Mouse (Mus musculus): ENCODE data around the gene B9d2. TPM values are rescaled to one million over a fixed set of nuclear protein-coding genes. Genes with fewer than 3 reads are reported as not detected.
A peak's percentile ranks its signal among the peaks of the same experiment; 100 is the strongest.

B9d2 gene
- polyA plus RNA-seq, 1 experiment from 2014 or later = 31.7 TPM

DNA sequence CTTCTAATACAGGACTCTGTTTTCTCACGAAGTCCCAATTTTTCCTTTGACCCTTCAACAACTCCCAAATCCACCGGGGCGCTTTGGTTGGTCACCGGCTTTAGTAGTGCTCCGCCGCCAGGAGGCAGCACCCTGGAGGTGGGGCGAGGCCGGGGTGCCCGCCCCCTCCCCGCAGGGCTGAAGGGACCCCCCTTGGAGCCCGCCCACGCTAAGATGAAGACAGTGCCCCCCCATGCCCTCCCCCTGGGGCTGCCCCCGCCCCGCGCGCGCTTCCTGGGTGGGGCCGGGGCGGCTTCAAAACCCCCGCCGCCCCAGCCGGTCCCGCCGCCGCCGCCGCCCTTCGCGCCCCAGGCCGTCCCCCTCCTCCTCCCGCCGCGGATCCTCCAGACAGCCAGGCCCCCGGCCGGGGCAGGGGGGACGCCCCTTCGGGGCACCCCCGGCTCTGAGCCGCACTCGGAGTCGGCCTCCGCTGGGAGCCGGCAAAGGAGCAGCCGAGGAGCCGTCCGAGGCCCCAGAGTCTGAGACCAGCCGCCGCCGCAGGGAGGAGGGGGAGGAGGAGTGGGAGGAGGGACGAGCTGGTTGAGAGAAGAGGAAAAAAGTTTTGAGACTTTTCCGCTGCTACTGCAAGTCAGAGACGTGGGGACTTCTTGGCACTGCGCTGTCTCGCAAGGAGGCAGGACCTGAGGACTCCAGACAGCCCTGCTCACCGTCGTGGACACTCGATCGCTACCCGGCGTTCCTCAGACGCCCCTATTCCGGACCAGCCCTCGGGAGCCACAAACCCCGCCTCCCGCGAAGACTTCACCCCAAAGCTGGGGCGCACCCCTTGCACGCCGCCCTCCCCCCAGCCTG, 6.3 kb downstream of the B9d2 start, which contains the start of gene Tgfb1:
Gene Tgfb1, plus strand, starts transcription at position 323 of the 852 bp plus-strand sequence.
- ATAC-seq (ENCODE audit: insufficient number of reproducible peaks, low FRiP score, low TSS enrichment, low read depth) = peak; percentile 45; the same call in 1 of the 2 replicates
- H3K27ac ChIP-seq (replicated peaks; ENCODE audit: low read depth, low read length) = no peak within 1 kb of the TSS

GRCm38 (mm10) chr7:25687811-25688401, 7.3 kb downstream of the B9d2 start:
- peak overlapping the region; percentile 86 for H3K4me2 ChIP-seq (ENCODE audit: low read depth, severe bottlenecking)
- no peaks in the 10 kb centered on the region for H3K9me3 ChIP-seq (ENCODE audit: control insufficient read depth, low read length)
- no peaks in the 10 kb centered on the region for H3K36me3 ChIP-seq (ENCODE audit: control insufficient read depth, insufficient read depth, low read length)
- peaks cover 11% of the 10 kb centered on the region; the same call in 1 of the 2 replicates for H3K4me1 ChIP-seq (ENCODE audit: control insufficient read depth, insufficient read depth, low read length)
- H3K27ac ChIP-seq (replicated peaks; ENCODE audit: low read depth, low read length) = no peak overlapping the region
- H3K4me3 ChIP-seq (ENCODE audit: low read depth, low read length) = peak overlapping the region; percentile 46
- H3K9ac ChIP-seq (ENCODE audit: low read length) = peak overlapping the region; percentile 2; the same call in 1 of the 2 replicates
- WGBS = under 1% methylated on average over 47 of the region's 47 CpGs
- DNase-seq (ENCODE audit: low spot score) (peak; percentile 60), ATAC-seq (ENCODE audit: insufficient number of reproducible peaks, low FRiP score, low TSS enrichment, low read depth) (no peak)
- H3K27me3 ChIP-seq (ENCODE audit: control insufficient read depth, insufficient read depth, low read length) = peaks cover 45% of the 10 kb centered on the region

More for the DNA sequence above, 6.3 kb downstream of the B9d2 start, which contains the start of gene Tgfb1:
- H3K4me1 ChIP-seq (ENCODE audit: control insufficient read depth, insufficient read depth, low read length) = peaks cover 11% of the 10 kb centered on the region; the same call in 1 of the 2 replicates
- DNase-seq (ENCODE audit: low spot score) = peak; percentile 82
- H3K36me3 ChIP-seq (ENCODE audit: control insufficient read depth, insufficient read depth, low read length) = no peaks in the 10 kb centered on the region
- H3K4me3 ChIP-seq (ENCODE audit: low read depth, low read length) = peak within 1 kb of the TSS; percentile 46
- H3K4me2 ChIP-seq (ENCODE audit: low read depth, severe bottlenecking) = peak within 1 kb of the TSS; percentile 86
- WGBS = under 1% methylated on average over 57 of the region's 69 CpGs
- peaks cover 45% of the 10 kb centered on the region for H3K27me3 ChIP-seq (ENCODE audit: control insufficient read depth, insufficient read depth, low read length)
- H3K9me3 ChIP-seq (ENCODE audit: control insufficient read depth, low read length) = no peaks in the 10 kb centered on the region
- peak within 1 kb of the TSS; percentile 55 for H3K9ac ChIP-seq (ENCODE audit: low read length)

DNA sequence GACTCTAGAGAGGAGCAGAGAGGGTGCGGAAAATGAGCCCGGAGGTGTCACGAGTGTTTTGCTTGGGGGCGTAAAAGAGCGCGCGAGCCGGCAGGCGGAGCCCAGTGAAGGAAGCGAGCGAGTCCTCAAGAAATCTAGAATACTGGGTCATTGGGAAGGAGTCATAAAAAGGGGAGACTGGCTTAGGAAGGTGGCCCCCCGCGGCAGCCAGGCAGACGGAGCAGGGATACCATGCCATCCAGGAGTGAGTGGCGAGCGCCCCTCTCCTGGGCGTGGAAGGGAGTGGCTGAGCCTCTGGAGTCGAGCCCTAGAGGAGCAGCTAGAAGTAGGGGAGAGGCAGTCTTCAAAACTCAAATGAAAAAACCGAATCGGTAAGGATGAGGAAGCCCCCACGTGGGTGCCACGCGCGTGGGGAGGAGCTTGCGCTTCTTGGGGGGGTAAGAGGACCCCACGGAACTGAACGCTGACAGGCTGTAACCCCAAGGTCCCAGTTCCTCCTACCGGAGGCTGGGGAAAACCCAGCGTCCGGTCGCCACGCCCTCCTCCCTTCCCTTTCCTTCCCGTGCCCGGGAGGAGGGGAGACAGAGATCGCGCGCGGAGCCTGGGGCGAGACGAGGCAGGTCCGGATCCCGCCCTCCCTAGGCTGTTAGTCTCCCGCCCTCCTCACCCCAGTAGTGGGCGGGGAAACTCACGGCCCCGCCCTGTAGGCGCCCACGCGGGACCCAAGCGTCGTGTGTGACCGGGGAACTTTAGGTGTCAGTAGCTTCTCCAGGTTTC, 8.4 kb downstream of the B9d2 start:
- ATAC-seq (ENCODE audit: insufficient number of reproducible peaks, low FRiP score, low TSS enrichment, low read depth) (peak; percentile 41; the same call in 1 of the 2 replicates), DNase-seq (ENCODE audit: low spot score) (peak; percentile 66)
- Histone ChIP-seq H3K9me3 (ENCODE audit: control insufficient read depth, low read length) (no peaks in the 10 kb centered on the region), H3K4me3 (ENCODE audit: low read depth, low read length) (peak overlapping the region; percentile 46), H3K4me2 (ENCODE audit: low read depth, severe bottlenecking) (peak overlapping the region; percentile 86), H3K4me1 (ENCODE audit: control insufficient read depth, insufficient read depth, low read length) (peaks cover 11% of the 10 kb centered on the region; the same call in 1 of the 2 replicates), H3K27ac (replicated peaks; ENCODE audit: low read depth, low read length) (no peak overlapping the region), H3K27me3 (ENCODE audit: control insufficient read depth, insufficient read depth, low read length) (peaks cover 45% of the 10 kb centered on the region), H3K36me3 (ENCODE audit: control insufficient read depth, insufficient read depth, low read length) (no peaks in the 10 kb centered on the region), H3K9ac (ENCODE audit: low read length) (no peak overlapping the region)
- under 1% methylated on average over 45 of the region's 52 CpGs for WGBS

DNA sequence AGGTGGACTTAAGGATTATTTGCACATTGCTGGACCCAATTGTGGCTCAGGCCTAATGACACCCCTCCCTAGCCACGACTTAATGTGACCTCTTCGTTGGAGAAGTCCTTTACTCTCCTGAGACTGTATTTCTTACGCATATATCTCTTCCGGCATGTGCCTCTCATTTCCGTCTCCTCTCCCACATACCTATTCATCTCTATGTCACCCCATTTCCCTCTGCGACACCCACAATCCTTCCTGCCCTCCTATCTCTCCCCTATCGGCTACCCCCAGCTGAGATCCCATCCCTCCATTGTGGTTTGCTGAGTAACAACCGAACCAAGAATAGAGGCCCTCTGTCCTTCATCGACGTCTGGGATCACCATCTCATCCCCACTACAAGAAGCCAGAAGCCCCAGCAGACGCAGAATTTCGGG, 9.0 kb downstream of the B9d2 start:
- no peak for DNase-seq (ENCODE audit: low spot score)
- Histone ChIP-seq H3K4me3 (ENCODE audit: low read depth, low read length) (peak overlapping the region; percentile 46), H3K4me1 (ENCODE audit: control insufficient read depth, insufficient read depth, low read length) (peaks cover 11% of the 10 kb centered on the region; the same call in 1 of the 2 replicates), H3K9me3 (ENCODE audit: control insufficient read depth, low read length) (no peaks in the 10 kb centered on the region), H3K36me3 (ENCODE audit: control insufficient read depth, insufficient read depth, low read length) (no peaks in the 10 kb centered on the region), H3K4me2 (ENCODE audit: low read depth, severe bottlenecking) (peak overlapping the region; percentile 86), H3K27ac (replicated peaks; ENCODE audit: low read depth, low read length) (no peak overlapping the region), H3K27me3 (ENCODE audit: control insufficient read depth, insufficient read depth, low read length) (peaks cover 45% of the 10 kb centered on the region), H3K9ac (ENCODE audit: low read length) (no peak overlapping the region)
- WGBS = 11% methylated on average over 12 of the region's 12 CpGs
- ATAC-seq (ENCODE audit: insufficient number of reproducible peaks, low FRiP score, low TSS enrichment, low read depth) = no peak

GRCm38 (mm10) chr7:25690051-25690450, 9.5 kb downstream of the B9d2 start:
- ATAC-seq (ENCODE audit: insufficient number of reproducible peaks, low FRiP score, low TSS enrichment, low read depth) (no peak), DNase-seq (ENCODE audit: low spot score) (no peak)
- WGBS = 45% methylated on average over 5 of the region's 5 CpGs
- H3K27ac ChIP-seq (replicated peaks; ENCODE audit: low read depth, low read length) = no peak overlapping the region
- no peaks in the 10 kb centered on the region for H3K36me3 ChIP-seq (ENCODE audit: control insufficient read depth, insufficient read depth, low read length)
- H3K4me1 ChIP-seq (ENCODE audit: control insufficient read depth, insufficient read depth, low read length) = peaks cover 11% of the 10 kb centered on the region; the same call in 1 of the 2 replicates
- H3K4me2 ChIP-seq (ENCODE audit: low read depth, severe bottlenecking) = peak overlapping the region; percentile 86; the same call in 1 of the 2 replicates
- no peak overlapping the region for H3K9ac ChIP-seq (ENCODE audit: low read length)
- H3K4me3 ChIP-seq (ENCODE audit: low read depth, low read length) = no peak overlapping the region
- peaks cover 45% of the 10 kb centered on the region for H3K27me3 ChIP-seq (ENCODE audit: control insufficient read depth, insufficient read depth, low read length)
- H3K9me3 ChIP-seq (ENCODE audit: control insufficient read depth, low read length) = no peaks in the 10 kb centered on the region

DNA sequence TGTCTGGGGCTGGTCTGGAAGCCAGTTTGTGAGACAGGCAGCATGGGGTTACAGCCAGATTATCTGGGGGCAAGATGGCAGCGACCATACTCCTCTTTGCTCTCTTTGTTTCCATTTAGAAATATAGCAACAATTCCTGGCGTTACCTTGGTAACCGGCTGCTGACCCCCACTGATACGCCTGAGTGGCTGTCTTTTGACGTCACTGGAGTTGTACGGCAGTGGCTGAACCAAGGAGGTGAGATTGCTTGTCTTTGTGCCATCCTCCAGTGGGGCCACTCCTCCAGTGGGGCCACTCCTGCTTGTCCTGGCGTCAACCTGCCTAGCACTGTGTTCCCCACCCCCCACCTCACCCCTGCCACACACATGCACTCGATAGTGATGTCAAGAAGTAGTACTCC, 13.5 kb downstream of the B9d2 start:
- 74% methylated on average over 8 of the region's 8 CpGs for WGBS
- Histone ChIP-seq H3K27ac (replicated peaks; ENCODE audit: low read depth, low read length) (no peak overlapping the region), H3K9me3 (ENCODE audit: control insufficient read depth, low read length) (no peaks in the 10 kb centered on the region), H3K4me2 (ENCODE audit: low read depth, severe bottlenecking) (no peak overlapping the region), H3K4me1 (ENCODE audit: control insufficient read depth, insufficient read depth, low read length) (0 out of 2 replicates have a peak, but pooled peaks cover 3% of the 10 kb centered on the region), H3K9ac (ENCODE audit: low read length) (no peak overlapping the region), H3K27me3 (ENCODE audit: control insufficient read depth, insufficient read depth, low read length) (peaks cover 13% of the 10 kb centered on the region), H3K36me3 (ENCODE audit: control insufficient read depth, insufficient read depth, low read length) (no peaks in the 10 kb centered on the region), H3K4me3 (ENCODE audit: low read depth, low read length) (no peak overlapping the region)
- ATAC-seq (ENCODE audit: insufficient number of reproducible peaks, low FRiP score, low TSS enrichment, low read depth) (no peak), DNase-seq (ENCODE audit: low spot score) (no peak)

DNA sequence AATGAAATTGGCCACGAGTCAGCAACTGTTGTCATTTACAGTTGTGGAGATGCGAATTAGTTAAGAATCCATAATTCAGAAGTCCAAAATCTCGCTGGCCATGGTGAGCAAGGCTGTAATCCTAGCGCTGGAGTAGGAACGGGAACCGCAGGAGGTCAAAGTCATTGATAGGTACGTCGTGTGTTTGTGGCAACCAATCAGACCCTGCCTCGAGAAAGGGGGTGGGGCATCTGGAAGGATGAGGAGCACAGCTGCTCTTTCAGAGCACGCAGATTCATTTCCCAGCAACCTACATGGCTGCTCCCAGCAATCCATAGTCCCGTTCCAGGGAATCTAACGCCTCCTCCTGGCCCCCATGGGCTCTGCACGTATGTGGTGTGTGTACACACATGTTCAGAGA, 19.3 kb downstream of the B9d2 start:
- 0 out of 2 replicates have a peak, but pooled peaks cover 3% of the 10 kb centered on the region for H3K9me3 ChIP-seq (ENCODE audit: control insufficient read depth, low read length)
- no peak overlapping the region for H3K4me3 ChIP-seq (ENCODE audit: low read depth, low read length)
- no peak overlapping the region for H3K27ac ChIP-seq (replicated peaks; ENCODE audit: low read depth, low read length)
- no peak for ATAC-seq (ENCODE audit: insufficient number of reproducible peaks, low FRiP score, low TSS enrichment, low read depth)
- H3K4me1 ChIP-seq (ENCODE audit: control insufficient read depth, insufficient read depth, low read length) = peaks cover 3% of the 10 kb centered on the region; the same call in 1 of the 2 replicates
- no peaks in the 10 kb centered on the region for H3K36me3 ChIP-seq (ENCODE audit: control insufficient read depth, insufficient read depth, low read length)
- no peak for DNase-seq (ENCODE audit: low spot score)
- WGBS = 54% methylated on average over 13 of the region's 13 CpGs
- H3K9ac ChIP-seq (ENCODE audit: low read length) = no peak overlapping the region
- H3K4me2 ChIP-seq (ENCODE audit: low read depth, severe bottlenecking) = no peak overlapping the region
- no peaks in the 10 kb centered on the region for H3K27me3 ChIP-seq (ENCODE audit: control insufficient read depth, insufficient read depth, low read length)

DNA sequence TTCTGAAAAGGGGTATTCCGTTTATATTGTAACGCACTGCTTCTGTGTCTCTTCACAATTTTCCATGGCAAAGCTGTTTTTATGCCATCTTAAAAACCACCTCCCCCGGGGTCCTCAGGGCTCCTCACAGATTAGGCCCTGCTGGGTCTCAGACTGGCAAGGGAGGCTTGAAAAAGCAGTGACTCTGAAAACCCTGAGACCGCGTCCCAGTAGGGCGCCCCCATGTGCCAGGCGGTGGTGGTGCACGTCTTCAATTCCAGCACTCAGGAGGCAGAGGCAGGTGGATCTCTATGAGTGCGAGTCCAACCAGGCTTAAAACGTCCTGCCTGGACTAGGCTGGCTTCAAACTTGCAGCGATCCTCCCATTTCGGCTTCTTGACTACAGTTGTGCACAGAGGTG, 20.2 kb downstream of the B9d2 start:
- H3K4me3 ChIP-seq (ENCODE audit: low read depth, low read length) = no peak overlapping the region
- 0 out of 2 replicates have a peak, but pooled peaks cover 3% of the 10 kb centered on the region for H3K9me3 ChIP-seq (ENCODE audit: control insufficient read depth, low read length)
- WGBS = 75% methylated on average over 12 of the region's 12 CpGs
- no peak for DNase-seq (ENCODE audit: low spot score)
- no peak overlapping the region for H3K9ac ChIP-seq (ENCODE audit: low read length)
- H3K4me1 ChIP-seq (ENCODE audit: control insufficient read depth, insufficient read depth, low read length) = peaks cover 3% of the 10 kb centered on the region; the same call in 1 of the 2 replicates
- no peak overlapping the region for H3K4me2 ChIP-seq (ENCODE audit: low read depth, severe bottlenecking)
- ATAC-seq (ENCODE audit: insufficient number of reproducible peaks, low FRiP score, low TSS enrichment, low read depth) = no peak
- no peaks in the 10 kb centered on the region for H3K27me3 ChIP-seq (ENCODE audit: control insufficient read depth, insufficient read depth, low read length)
- H3K27ac ChIP-seq (replicated peaks; ENCODE audit: low read depth, low read length) = no peak overlapping the region
- no peaks in the 10 kb centered on the region for H3K36me3 ChIP-seq (ENCODE audit: control insufficient read depth, insufficient read depth, low read length)
